Mouse (Mus musculus) left cerebral cortex, postnatal 10 days (tissue): ENCODE data around the gene Tfap2d. TPM values are rescaled to one million over a fixed set of nuclear protein-coding genes. Genes with fewer than 3 reads are reported as not detected.

Experiments used
- DNase-seq, 2 experiments: peaks; one replicate each; pipeline ENCODE4 v3.0.0; 2021 to 2022; ENCODE audit warnings: low spot score in 2 of 2, mixed read lengths in 1 of 2; ENCODE audit errors: extremely low spot score in 1 of 2
- intact Hi-C: fragments of 180-260 bp; cut with DNase I; formaldehyde crosslinking; loops from one replicate; pipeline ENCODE4 v1.15.1; 2025
- total RNA-seq, 2 experiments: library from RNA; stranded (reverse); gene quantifications; 2 replicates each; pipeline ENCODE4 v1.2.3; 2021

The Tfap2d gene
- 1 to 10 TPM; 6.3 to 8.2 TPM for total RNA-seq

DNA sequence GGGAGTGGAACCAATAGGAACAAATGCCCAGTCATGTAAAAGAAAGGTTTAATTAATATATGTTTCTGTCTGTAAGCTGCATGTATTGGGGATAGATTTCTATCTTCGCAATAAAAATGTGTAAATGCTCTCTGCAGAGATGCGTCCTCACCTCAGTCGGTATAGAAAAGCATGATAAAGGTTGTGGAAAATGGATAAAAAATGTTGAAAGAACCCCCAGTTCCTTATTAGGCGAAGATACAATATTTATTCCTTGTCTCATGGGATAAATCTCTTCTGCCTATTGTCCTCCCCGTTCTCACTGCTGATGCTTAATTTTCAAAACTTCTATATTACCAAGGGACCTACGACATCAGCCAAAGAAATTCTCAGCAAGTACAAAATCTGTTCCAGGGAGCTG lies at the start of gene Tfap2d:
Tfap2d (plus strand) TSS at position 392 of the 400 bp plus-strand sequence.
- intact Hi-C loops: no loop called here
- no peak for DNase-seq

DNA sequence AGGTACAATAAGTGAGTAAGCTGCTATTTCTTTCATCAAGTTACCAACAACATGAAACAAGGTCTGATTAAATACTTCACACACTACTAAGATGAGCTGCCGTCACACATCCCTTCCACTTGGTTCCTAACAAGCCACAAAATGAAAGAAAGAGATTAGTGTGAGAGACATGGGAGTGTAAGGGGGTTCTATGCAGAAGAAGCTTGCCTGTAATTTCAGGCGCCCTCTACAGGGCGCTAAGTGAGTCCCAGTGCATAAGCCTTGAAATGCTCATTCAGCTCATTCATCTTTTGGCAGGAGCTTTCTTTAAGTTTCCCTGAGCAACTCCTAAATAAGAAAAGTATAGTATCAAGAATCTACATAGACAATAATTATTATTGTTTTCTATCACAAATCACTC lies 46.5 kb upstream of the Tfap2d start:
- DNase-seq: no peak
- intact Hi-C loops: no loop called here

GRCm38 (mm10) chr1:19056861-19057260 lies 46.0 kb upstream of the Tfap2d start:
- no peak for DNase-seq
- intact Hi-C loops: no loop called here

DNA sequence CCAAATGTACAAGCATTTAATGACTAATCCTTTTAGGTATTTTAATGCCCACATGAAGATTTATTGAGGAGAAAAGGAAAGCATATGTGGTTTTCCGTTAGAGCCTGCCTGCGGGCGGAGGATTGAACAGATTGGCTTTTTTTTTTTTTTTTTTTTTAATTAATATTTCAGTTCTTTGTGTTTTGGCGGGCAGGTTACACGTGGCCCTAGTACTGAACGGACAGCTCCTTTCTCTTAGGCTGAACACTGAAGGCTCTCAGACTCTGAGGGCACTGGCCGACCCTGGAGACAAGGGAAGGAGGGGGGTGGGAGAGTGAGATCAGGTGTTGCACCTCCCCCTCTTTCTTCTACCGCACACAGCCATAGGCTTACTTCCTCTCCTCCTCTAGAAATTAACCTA lies 14.7 kb upstream of the Tfap2d start:
- intact Hi-C loops: no loop called here
- DNase-seq: no peak

GRCm38 (mm10) chr1:19096921-19097320 lies 5.9 kb upstream of the Tfap2d start:
- intact Hi-C loops: no loop called here
- no peak for DNase-seq

- intact Hi-C loops: no loop called here
- DNase-seq: no peak
These were observed 494 bp downstream of the Tfap2d start for GRCm38 (mm10) chr1:19103316-19103715.

- intact Hi-C loops: no loop called here
- no peak for DNase-seq
These were observed 937 bp downstream of the Tfap2d start for GRCm38 (mm10) chr1:19103776-19104142.

GRCm38 (mm10) chr1:19104143-19104857 lies 1.5 kb downstream of the Tfap2d start:
- intact Hi-C loops: no loop called here
- DNase-seq: peak in 1 of 2 experiments; percentile 15

GRCm38 (mm10) chr1:19106401-19106800 lies 3.6 kb downstream of the Tfap2d start:
- intact Hi-C loops: loop anchor here (5.0 kb wide), 2 partner anchors 101 to 126 kb away; partner anchors contain the start of gene Tfap2b
- no peak for DNase-seq

DNA sequence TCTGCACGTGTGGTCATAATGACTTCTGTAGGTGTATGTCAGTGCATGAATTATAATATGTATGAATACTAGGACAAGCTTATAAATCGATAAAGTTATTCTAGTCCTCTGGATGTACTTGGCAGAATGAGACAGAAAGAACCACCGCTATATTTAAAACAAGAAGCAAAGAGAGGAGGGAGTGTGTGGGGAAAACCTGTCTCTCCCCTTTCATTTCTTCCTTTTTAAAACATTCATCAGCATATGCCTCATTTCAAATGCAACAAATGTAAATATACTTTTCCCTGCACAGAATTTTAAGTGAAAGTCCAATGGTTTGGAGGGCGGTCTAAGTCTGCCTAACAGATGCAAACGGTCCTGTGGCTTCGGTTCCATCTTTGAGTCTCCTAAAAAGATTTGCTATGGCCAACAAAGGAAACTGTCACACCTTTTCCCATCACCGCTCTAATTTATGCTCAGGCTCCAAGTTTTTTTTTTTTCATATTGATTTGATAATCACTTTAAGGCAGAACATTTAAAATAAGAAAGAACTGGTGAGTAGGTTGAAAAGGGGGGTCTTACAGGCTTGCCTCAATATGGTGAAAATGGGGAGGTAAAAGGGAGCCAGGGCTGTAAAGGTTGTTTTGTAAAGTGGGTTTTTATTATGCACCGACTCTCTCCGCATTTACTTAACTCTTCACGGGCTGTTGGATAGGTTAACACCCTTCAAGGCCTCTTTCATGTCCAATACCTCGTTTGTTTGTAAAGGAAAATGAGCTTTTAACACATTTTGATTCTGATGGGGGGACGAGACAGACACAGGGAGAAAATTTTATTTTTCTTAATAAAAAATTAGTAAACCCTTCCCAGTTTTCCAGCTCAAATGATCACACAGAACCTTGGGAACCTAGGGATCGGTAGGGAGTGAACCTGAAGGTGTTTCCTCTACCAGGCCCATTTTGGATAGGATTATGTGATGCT lies 4.3 kb downstream of the Tfap2d start:
- DNase-seq: no peak
- intact Hi-C loops: loop anchor here (5.0 kb wide), 2 partner anchors 100 to 125 kb away; partner anchors contain the start of gene Tfap2b

DNA sequence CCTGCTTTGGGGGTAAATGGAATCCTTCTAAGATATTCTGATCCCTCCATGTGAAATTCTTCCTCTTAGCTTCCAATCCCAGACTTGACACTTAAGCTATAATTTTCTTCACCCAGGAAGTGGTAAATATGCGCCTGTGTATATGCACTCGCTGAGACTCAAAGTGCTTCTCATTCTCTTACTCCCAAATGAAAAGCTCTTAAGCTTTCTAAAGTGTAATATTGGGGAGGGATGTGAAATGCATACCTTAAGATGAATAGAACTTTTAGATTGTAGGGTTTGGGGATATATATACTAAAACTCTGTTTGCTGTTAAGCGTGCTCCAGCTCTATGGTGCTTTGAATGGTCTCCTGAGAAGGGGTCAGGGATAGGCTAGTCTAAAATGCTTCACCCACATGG lies 5.0 kb downstream of the Tfap2d start:
- intact Hi-C loops: loop anchor here (5.0 kb wide), 2 partner anchors 100 to 124 kb away; partner anchors contain the start of gene Tfap2b
- no peak for DNase-seq

GRCm38 (mm10) chr1:19109711-19110110 lies 6.9 kb downstream of the Tfap2d start:
- intact Hi-C loops: loop anchor here (5.0 kb wide), 2 partner anchors 98 to 123 kb away; partner anchors contain the start of gene Tfap2b
- DNase-seq: no peak

DNA sequence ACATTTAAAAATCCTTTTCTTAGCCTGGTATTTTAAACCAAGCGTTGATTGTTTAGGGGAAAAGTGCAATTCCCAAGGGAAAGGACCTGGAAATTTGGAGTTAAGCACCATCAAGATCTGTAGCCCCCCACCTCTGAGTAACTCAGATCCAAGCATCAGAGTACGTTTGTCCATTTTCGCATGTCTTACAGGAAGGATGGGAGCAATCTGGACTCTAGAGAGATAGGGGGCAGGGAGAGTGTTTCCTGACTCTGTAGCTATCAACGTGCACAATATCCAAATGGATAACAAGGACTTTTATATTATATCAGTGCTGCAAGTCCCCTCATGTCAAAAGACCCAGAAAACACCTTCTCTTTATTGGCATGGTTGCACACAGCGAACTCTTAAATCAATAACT lies 7.4 kb downstream of the Tfap2d start:
- intact Hi-C loops: no loop called here

GRCm38 (mm10) chr1:19111020-19111419 lies 8.2 kb downstream of the Tfap2d start:
- no peak for DNase-seq
- intact Hi-C loops: no loop called here

More for the DNA sequence above, 7.4 kb downstream of the Tfap2d start:
- DNase-seq: no peak

DNA sequence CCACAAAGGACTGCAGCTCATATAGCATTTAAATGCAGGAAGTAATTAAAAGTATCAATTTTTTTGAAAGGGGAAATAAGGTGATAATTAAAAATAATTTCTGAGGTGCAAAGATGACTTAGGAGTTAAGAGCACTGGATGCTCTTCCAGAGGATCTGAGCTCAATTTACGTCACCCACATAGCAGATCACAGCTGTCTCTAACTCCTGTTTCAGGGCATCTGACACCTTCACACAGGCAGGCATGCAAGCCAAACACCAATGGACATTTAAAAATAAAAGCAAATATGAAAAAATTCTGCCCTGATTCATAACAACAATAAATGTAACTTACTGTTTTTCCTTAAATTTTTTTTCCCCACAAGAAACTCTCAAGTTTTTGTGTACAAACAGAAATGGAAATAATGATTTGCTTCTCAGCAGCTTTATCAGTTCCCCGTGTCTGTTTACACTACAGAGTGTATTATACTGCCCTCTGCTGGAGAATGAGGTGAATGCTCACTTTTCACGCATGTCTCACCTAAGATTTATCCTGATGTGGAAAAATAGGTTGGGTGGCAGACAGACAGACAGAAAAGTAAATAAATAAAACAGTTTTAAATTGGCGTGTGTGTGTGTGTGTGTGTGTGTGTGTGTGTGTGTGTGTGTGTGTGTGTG lies 76.0 kb downstream of the Tfap2d start:
- intact Hi-C loops: loop anchor here (5.0 kb wide), 1 partner anchor 817 kb away; no protein-coding TSS in a partner anchor
- DNase-seq: peak in 1 of 2 experiments; percentile 17

DNA sequence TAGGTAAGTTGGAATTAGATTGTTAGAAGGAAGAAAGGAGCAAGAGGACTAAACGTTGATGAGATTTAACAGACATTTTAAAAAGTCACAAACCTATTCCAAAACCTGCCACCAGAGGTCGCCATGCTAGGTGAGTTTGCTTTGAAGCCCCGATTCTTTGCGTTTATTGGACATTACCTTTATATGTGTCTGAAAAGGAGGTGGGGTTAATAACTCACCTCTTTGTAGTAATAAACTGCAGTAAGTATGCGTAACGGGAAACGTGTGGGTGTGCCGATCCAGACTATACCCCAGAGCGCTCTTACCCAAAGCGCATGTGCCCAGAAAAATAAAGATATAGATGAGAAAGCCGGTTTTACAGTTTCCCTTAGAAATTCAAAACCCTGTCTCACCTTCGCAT lies 102.8 kb downstream of the Tfap2d start:
- no peak for DNase-seq
- intact Hi-C loops: loop anchor here (1.0 to 5.0 kb wide), 3 partner anchors 98 to 1307 kb away; no protein-coding TSS in a partner anchor

GRCm38 (mm10) chr1:19206194-19206593 lies 103.4 kb downstream of the Tfap2d start:
- DNase-seq: peak in 1 of 2 experiments; percentile 40

DNA sequence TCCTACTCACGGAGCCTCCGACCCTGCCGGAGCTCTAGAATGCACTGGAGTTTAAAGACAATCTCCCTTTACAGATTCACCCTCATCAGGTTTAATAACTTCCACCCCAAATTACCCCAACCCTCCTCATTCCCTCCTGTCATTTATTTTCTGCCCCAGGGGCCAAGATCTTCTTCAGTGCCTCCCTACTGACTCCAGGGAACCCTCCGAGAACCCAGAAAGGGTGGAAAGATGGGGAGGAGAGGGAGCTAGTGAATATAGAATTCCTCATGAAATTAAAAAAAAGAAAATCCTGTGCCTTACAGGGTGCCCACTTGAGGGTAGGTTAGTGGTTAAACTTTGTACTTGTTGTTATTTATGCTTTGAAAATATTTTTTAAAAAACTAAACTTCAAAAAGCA lies 104.8 kb downstream of the Tfap2d start:
- intact Hi-C loops: loop anchor here (2.0 to 5.0 kb wide), 2 partner anchors 100 to 1305 kb away; no protein-coding TSS in a partner anchor
- no peak for DNase-seq

More at GRCm38 (mm10) chr1:19206194-19206593, 103.4 kb downstream of the Tfap2d start:
- intact Hi-C loops: loop anchor here (2.0 to 5.0 kb wide), 2 partner anchors 99 to 1307 kb away; no protein-coding TSS in a partner anchor
